Mouse (Mus musculus) CH12.LX (cell line): Measurements from ENCODE around the gene Thegl. TPM values are rescaled to one million over a fixed set of nuclear protein-coding genes. Genes with fewer than 3 reads are reported as not detected.
A peak's percentile ranks its signal among the peaks of the same experiment; 100 is the strongest.

Experiments
- DNase-seq: peaks from one replicate; pipeline ENCODE4 v3.0.0-alpha.2; 2013; ENCODE audit errors: extremely low read depth
- H3K27ac ChIP-seq: 2 replicates; pipeline ENCODE4 v1.5.1; 2012; ENCODE audit warnings: low read depth, mild to moderate bottlenecking, control low read depth, moderate library complexity; ENCODE audit not compliant: insufficient read depth
- H3K27me3 ChIP-seq: replicated peaks from 2 replicates; pipeline ENCODE3; 2012; ENCODE audit warnings: inconsistent platforms
- H3K36me3 ChIP-seq, 2 experiments: replicated peaks in 1 of 2; 2 replicates each; pipeline versions ENCODE3 to v1.6.1; 2012; ENCODE audit warnings: inconsistent platforms in 1 of 2, low read length in 1 of 2, mild to moderate bottlenecking in 1 of 2, mixed read lengths in 1 of 2, moderate library complexity in 1 of 2; ENCODE audit not compliant: control insufficient read depth in 1 of 2, insufficient read depth in 1 of 2
- H3K4me1 ChIP-seq, 2 experiments: 2 replicates each; pipeline ENCODE4 v1.6.1; 2012; ENCODE audit warnings: inconsistent platforms in 1 of 2, moderate library complexity in 1 of 2; ENCODE audit not compliant: insufficient read depth in 2 of 2, control insufficient read depth in 1 of 2
- H3K4me2 ChIP-seq: 2 replicates; pipeline ENCODE4 v1.6.1; 2012; ENCODE audit warnings: low read depth, mild to moderate bottlenecking, control low read depth; ENCODE audit not compliant: poor library complexity, insufficient read depth, severe bottlenecking
- H3K4me3 ChIP-seq, 3 experiments: fragments of 150-350 bp in 1 of 3; sonication (generic) in 1 of 3; replicated peaks in 1 of 3; 2 replicates each; pipeline versions ENCODE3 to v1.5.1; 2011 to 2012; ENCODE audit warnings: low read depth in 2 of 3, low read length in 2 of 3, mild to moderate bottlenecking in 2 of 3, moderate library complexity in 2 of 3, control low read depth in 1 of 3, improper control_type of control experiment in 1 of 3, inconsistent platforms in 1 of 3, mixed read lengths in 1 of 3; ENCODE audit not compliant: poor library complexity in 1 of 3
- H3K79me2 ChIP-seq: replicated peaks from 2 replicates; pipeline ENCODE4 v1.6.1; 2012; ENCODE audit warnings: mild to moderate bottlenecking, moderate library complexity; ENCODE audit not compliant: control insufficient read depth, poor library complexity, insufficient read depth, severe bottlenecking; ENCODE audit errors: extremely low read depth
- H3K9ac ChIP-seq: 2 replicates; pipeline ENCODE4 v1.6.1; 2012; ENCODE audit warnings: low read depth, mild to moderate bottlenecking, control low read depth, moderate library complexity; ENCODE audit not compliant: insufficient read depth
- H3K9me3 ChIP-seq: replicated peaks from 2 replicates; pipeline ENCODE3; 2012; ENCODE audit warnings: low read length, inconsistent platforms, mixed read lengths
- BHLHE40 ChIP-seq: IDR thresholded peaks from 2 replicates; pipeline ENCODE4 v1.6.1; 2011; ENCODE audit warnings: mild to moderate bottlenecking, low read depth, low read length, improper control_type of control experiment
- CHD2 ChIP-seq: IDR thresholded peaks from 2 replicates; pipeline ENCODE4 v1.6.1; 2011; ENCODE audit warnings: low read length, improper control_type of control experiment
- CTCF ChIP-seq, 2 experiments: IDR thresholded peaks in 1 of 2; conservative IDR thresholded peaks in 1 of 2; 2 replicates each; pipeline ENCODE4 v1.5.1; 2011 to 2012; ENCODE audit warnings: low read depth in 2 of 2, low read length in 2 of 2, improper control_type of control experiment in 1 of 2, inconsistent platforms in 1 of 2, mild to moderate bottlenecking in 1 of 2, moderate library complexity in 1 of 2
- E2F4 ChIP-seq: IDR thresholded peaks from 2 replicates; pipeline ENCODE4 v1.6.1; 2011; ENCODE audit warnings: low read depth, low read length, improper control_type of control experiment; ENCODE audit not compliant: insufficient replicate concordance
- ELF1 ChIP-seq: IDR thresholded peaks from 2 replicates; pipeline ENCODE4 v1.6.1; 2014; ENCODE audit warnings: low read depth, mild to moderate bottlenecking, inconsistent platforms, low read length, improper control_type of control experiment
- EP300 ChIP-seq: IDR thresholded peaks from 2 replicates; pipeline ENCODE4 v1.6.1; 2011; ENCODE audit warnings: low read length, improper control_type of control experiment
- ETS1 ChIP-seq: conservative IDR thresholded peaks from 2 replicates; pipeline ENCODE4 v1.6.1; 2012; ENCODE audit warnings: low read depth, mild to moderate bottlenecking, inconsistent platforms, low read length, improper control_type of control experiment, moderate library complexity
- GABPA ChIP-seq: IDR thresholded peaks from 2 replicates; pipeline ENCODE4 v1.6.1; 2012; ENCODE audit warnings: low read depth, low read length, improper control_type of control experiment, inconsistent platforms; ENCODE audit not compliant: insufficient replicate concordance
- HCFC1 ChIP-seq: IDR thresholded peaks from 2 replicates; pipeline ENCODE4 v1.6.1; 2012; ENCODE audit warnings: low read depth, mild to moderate bottlenecking, inconsistent platforms, low read length, improper control_type of control experiment
- JUN ChIP-seq: IDR thresholded peaks from 2 replicates; pipeline ENCODE4 v1.6.1; 2011; ENCODE audit warnings: low read depth, mild to moderate bottlenecking, low read length, improper control_type of control experiment, moderate library complexity; ENCODE audit not compliant: insufficient read depth
- KAT2A ChIP-seq: IDR thresholded peaks from 2 replicates; pipeline ENCODE4 v1.6.1; 2012; ENCODE audit warnings: low read length, improper control_type of control experiment, inconsistent platforms; ENCODE audit not compliant: insufficient replicate concordance
- MAFK ChIP-seq: IDR thresholded peaks from 2 replicates; pipeline ENCODE4 v1.6.1; 2011; ENCODE audit warnings: low read length, improper control_type of control experiment; ENCODE audit not compliant: insufficient replicate concordance
- MAX ChIP-seq: IDR thresholded peaks from 2 replicates; pipeline ENCODE4 v1.6.1; 2011; ENCODE audit warnings: low read length, improper control_type of control experiment
- MAZ ChIP-seq: IDR thresholded peaks from 2 replicates; pipeline ENCODE4 v1.6.1; 2012; ENCODE audit warnings: low read depth, mild to moderate bottlenecking, inconsistent platforms, low read length, improper control_type of control experiment, moderate library complexity
- MEF2A ChIP-seq: IDR thresholded peaks from 2 replicates; pipeline ENCODE4 v1.6.1; 2014; ENCODE audit warnings: low read depth, mild to moderate bottlenecking, inconsistent platforms, low read length, improper control_type of control experiment, borderline replicate concordance
- MXI1 ChIP-seq: IDR thresholded peaks from 2 replicates; pipeline ENCODE4 v1.6.1; 2011; ENCODE audit warnings: mild to moderate bottlenecking, low read depth, low read length, improper control_type of control experiment
- MYC ChIP-seq: IDR thresholded peaks from 2 replicates; pipeline ENCODE4 v1.6.1; 2011; ENCODE audit warnings: low read depth, mild to moderate bottlenecking, improper control_type of control experiment, low read length
- NELFE ChIP-seq: IDR thresholded peaks from 2 replicates; pipeline ENCODE4 v1.6.1; 2011; ENCODE audit warnings: low read depth, low read length, improper control_type of control experiment
- NRF1 ChIP-seq: IDR thresholded peaks from 2 replicates; pipeline ENCODE4 v1.6.1; 2014; ENCODE audit warnings: low read depth, mild to moderate bottlenecking, inconsistent platforms, low read length, improper control_type of control experiment, moderate library complexity
- PAX5 ChIP-seq: IDR thresholded peaks from 2 replicates; pipeline ENCODE4 v1.6.1; 2012; ENCODE audit warnings: low read length, inconsistent platforms, mixed read lengths
- POLR2A ChIP-seq: IDR thresholded peaks from 2 replicates; pipeline ENCODE4 v1.6.1; 2011; ENCODE audit warnings: low read depth, mild to moderate bottlenecking, improper control_type of control experiment, low read length
- POLR2AphosphoS2 ChIP-seq: IDR thresholded peaks from 2 replicates; pipeline ENCODE4 v1.6.1; 2011; ENCODE audit warnings: low read depth, low read length, improper control_type of control experiment
- RAD21 ChIP-seq: IDR thresholded peaks from 2 replicates; pipeline ENCODE4 v1.6.1; 2011; ENCODE audit warnings: low read depth, mild to moderate bottlenecking, low read length, improper control_type of control experiment, moderate library complexity
- SIN3A ChIP-seq: IDR thresholded peaks from 2 replicates; pipeline ENCODE4 v1.6.1; 2012; ENCODE audit warnings: low read length, improper control_type of control experiment, inconsistent platforms
- SMC3 ChIP-seq: IDR thresholded peaks from 2 replicates; pipeline ENCODE4 v1.6.1; 2011; ENCODE audit warnings: low read depth, low read length, improper control_type of control experiment
- TCF12 ChIP-seq: IDR thresholded peaks from 2 replicates; pipeline ENCODE4 v1.6.1; 2014; ENCODE audit warnings: low read depth, mild to moderate bottlenecking, inconsistent platforms, low read length, improper control_type of control experiment
- UBTF ChIP-seq: IDR thresholded peaks from 2 replicates; pipeline ENCODE4 v1.6.1; 2012; ENCODE audit warnings: low read depth, mild to moderate bottlenecking, inconsistent platforms, low read length, improper control_type of control experiment, moderate library complexity
- USF1 ChIP-seq: IDR thresholded peaks from 2 replicates; pipeline ENCODE4 v1.6.1; 2014; ENCODE audit warnings: low read depth, mild to moderate bottlenecking, inconsistent platforms, low read length, improper control_type of control experiment
- USF2 ChIP-seq: conservative IDR thresholded peaks from 2 replicates; pipeline ENCODE4 v1.6.1; 2011; ENCODE audit warnings: low read depth, low read length, improper control_type of control experiment
- ZC3H11A ChIP-seq: IDR thresholded peaks from 2 replicates; pipeline ENCODE4 v1.6.1; 2012; ENCODE audit warnings: low read depth, mild to moderate bottlenecking, inconsistent platforms, low read length, improper control_type of control experiment
- ZKSCAN1 ChIP-seq: IDR thresholded peaks from 2 replicates; pipeline ENCODE4 v1.6.1; 2012; ENCODE audit warnings: low read depth, inconsistent platforms, low read length, improper control_type of control experiment, borderline replicate concordance
- ZMIZ1 ChIP-seq: IDR thresholded peaks from 2 replicates; pipeline ENCODE4 v1.6.1; 2012; ENCODE audit warnings: low read depth, mild to moderate bottlenecking, inconsistent platforms, low read length, improper control_type of control experiment
- ZNF384 ChIP-seq: IDR thresholded peaks from 2 replicates; pipeline ENCODE4 v1.6.1; 2012; ENCODE audit warnings: low read depth, low read length, improper control_type of control experiment, inconsistent platforms
- dilution Hi-C: fragments of 300-500 bp; cut with MboI; formaldehyde crosslinking; loops from 2 replicates; pipeline ENCODE4 v1.14.3; 2020; ENCODE audit warnings: low sequenced_read_pairs; ENCODE audit not compliant: extremely low pct_unique_long_range_greater_than_20kb, extremely low pct_ligation_motif_present
- in situ Hi-C: fragments of 300-500 bp; cut with MboI; formaldehyde crosslinking; loops from 3 replicates; pipeline ENCODE4 v1.14.3; 2019; ENCODE audit warnings: low sequenced_read_pairs, low pct_ligation_motif_present, low pct_unique_long_range_greater_than_20kb, mixed read lengths
- polyA plus RNA-seq: library from polyadenylated mRNA; unstranded; fragments of >175 nt; gene quantifications from 2 replicates; pipeline ENCODE4 v1.2.1, GENCODE M21; 2012; ENCODE audit warnings: low read depth; ENCODE audit not compliant: insufficient read length
- total RNA-seq, 2 experiments: library from RNA; depleted of rRNA; stranded (reverse); fragments of 300-350 nt in 1 of 2; fragments of >200 nt in 1 of 2; gene quantifications; 2 replicates each; pipeline ENCODE4 v1.2.3; 2012 to 2014

Thegl gene
- total and polyA plus RNA-seq, 3 experiments, result not detected

DNA sequence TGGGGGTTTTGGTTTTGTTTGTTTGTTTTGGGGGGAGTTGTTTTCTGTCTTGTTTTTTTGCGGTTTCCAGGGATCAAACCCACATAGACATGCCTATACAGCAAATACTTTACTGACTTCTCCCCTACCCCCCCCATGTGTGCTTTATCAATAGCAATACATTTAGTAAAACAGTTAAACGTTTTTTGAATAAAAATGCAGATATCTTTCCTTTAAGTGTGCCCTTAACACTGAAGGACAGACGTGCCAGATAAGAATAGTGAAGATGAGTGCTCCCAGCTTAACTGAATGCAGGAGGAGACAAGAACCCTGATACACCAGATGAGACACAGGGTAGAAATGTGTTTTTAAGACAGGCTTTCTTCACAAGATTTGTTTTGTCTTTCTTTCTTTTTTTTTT is 4.7 kb upstream of the Thegl start:
- Histone ChIP-seq H3K4me3 (no peak overlapping the region), H3K9me3 (peaks cover 1% of the 10 kb centered on the region), H3K4me2 (no peak overlapping the region), H3K27ac (no peak overlapping the region), H3K27me3 (no peaks in the 10 kb centered on the region), H3K9ac (no peak overlapping the region), H3K36me3 (peaks cover 0 to 24% of the 10 kb centered on the region in 2 experiments), H3K79me2 (no peaks in the 10 kb centered on the region), H3K4me1 (peaks cover 0 to 10% of the 10 kb centered on the region in 2 experiments; a peak in 2 of 4 replicates)
- dilution Hi-C loops (no loop called here), in situ Hi-C loops (loop anchor here (10.0 kb wide), 1 partner anchor 184 kb away; no protein-coding TSS in a partner anchor)
- no peak for DNase-seq
- TF ChIP-seq NRF1, result no peak

GRCm38 (mm10) chr5:77013171-77013570 is 2.7 kb upstream of the Thegl start:
- Histone ChIP-seq H3K4me3 (no peak overlapping the region), H3K36me3 (peaks cover 0 to 10% of the 10 kb centered on the region in 2 experiments), H3K27ac (no peak overlapping the region), H3K9ac (no peak overlapping the region), H3K79me2 (no peaks in the 10 kb centered on the region), H3K4me2 (peak overlapping the region; percentile 22; the same call in 1 of the 2 replicates), H3K4me1 (peaks cover 0 to 10% of the 10 kb centered on the region in 2 experiments; a peak in 2 of 4 replicates), H3K9me3 (peaks cover 2% of the 10 kb centered on the region), H3K27me3 (no peaks in the 10 kb centered on the region)
- peak; percentile 52 for DNase-seq
- in situ Hi-C loops, result loop anchor here (10.0 kb wide), 1 partner anchor 182 kb away; no protein-coding TSS in a partner anchor
- dilution Hi-C loops, result no loop called here
- 0 out of 2 replicates have a peak, but pooled peaks have one; percentile 11 for TF ChIP-seq ETS1
- TF ChIP-seq CHD2, result no peak
- TF ChIP-seq POLR2A, result peak; percentile 45; the same call in 1 of the 2 replicates
- no peak for TF ChIP-seq USF2
- no peak for TF ChIP-seq POLR2AphosphoS2
- no peak for TF ChIP-seq JUN
- TF ChIP-seq NRF1, result no peak
- TF ChIP-seq PAX5, result no peak
- TF ChIP-seq BHLHE40, result 0 out of 2 replicates have a peak, but pooled peaks have one; percentile 30
- TF ChIP-seq UBTF, result no peak
- TF ChIP-seq USF1, result no peak
- no peak for TF ChIP-seq RAD21
- peak; percentile 62; the same call in 1 of the 2 replicates for TF ChIP-seq MYC
- 0 out of 2 replicates have a peak, but pooled peaks have one; percentile 50 for TF ChIP-seq MXI1
- TF ChIP-seq MAZ, result no peak
- TF ChIP-seq HCFC1, result no peak
- TF ChIP-seq MAFK, result no peak
- TF ChIP-seq MAX, result peak; percentile 55; the same call in 1 of the 2 replicates
- no peak for TF ChIP-seq CTCF (conservative IDR thresholded peaks at IDR 0.05 in 1 of 2, IDR thresholded peaks at IDR 0.05 in 1 of 2; ENCODE audit: low read depth in 2 of 2, low read length in 2 of 2)
- no peak for TF ChIP-seq KAT2A
- no peak for TF ChIP-seq ZNF384
- no peak for TF ChIP-seq ZC3H11A
- no peak for TF ChIP-seq ZKSCAN1
- TF ChIP-seq MEF2A, result no peak
- TF ChIP-seq ZMIZ1, result no peak
- TF ChIP-seq ELF1, result peak; percentile 28; the same call in 1 of the 2 replicates
- peak; percentile 59 for TF ChIP-seq EP300
- peak; percentile 39; the same call in 1 of the 2 replicates for TF ChIP-seq NELFE
- TF ChIP-seq TCF12, result peak; percentile 46; the same call in 1 of the 2 replicates
- no peak for TF ChIP-seq E2F4
- TF ChIP-seq SIN3A, result peak; percentile 42; the same call in 1 of the 2 replicates
- TF ChIP-seq GABPA, result no peak
- TF ChIP-seq SMC3, result no peak
